ENCODE assay signal across 8 mouse cellular contexts in the genomic region with DNA sequence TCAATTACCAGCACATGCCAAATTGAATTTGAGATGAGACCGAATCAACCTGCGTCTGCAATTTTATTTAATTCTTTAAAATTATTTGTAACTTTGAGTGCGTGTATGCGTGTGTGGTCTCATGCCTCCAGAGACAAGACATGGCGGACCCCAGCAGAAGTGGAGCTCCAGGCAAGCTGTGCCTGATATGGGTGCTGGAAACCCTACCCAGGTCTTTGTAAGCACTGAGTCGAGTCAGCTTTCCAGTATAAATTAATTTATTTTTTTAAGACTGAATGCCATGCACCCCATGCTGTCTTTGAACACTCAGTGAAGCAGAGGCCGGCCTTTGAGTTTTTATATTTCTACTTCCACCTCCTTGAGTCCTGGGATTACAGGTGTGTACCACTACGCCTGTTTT. TPM values are rescaled to one million over a fixed set of nuclear protein-coding genes. Genes with fewer than 3 reads are reported as not detected.
A peak's percentile ranks its signal among the peaks of the same experiment; 100 is the strongest.
DNase-seq lines count a peak whose midpoint lies in the region; ATAC-seq and TF ChIP-seq lines count a peak whose summit lies in the region.

No protein-coding gene starts in this region.

- 46% methylated on average over 8 of the region's 8 CpGs for WGBS in heart, embryonic 10.5 days
- WGBS in forebrain, embryonic 15.5 days = 51% methylated on average over 8 of the region's 8 CpGs
- 34% methylated on average over 8 of the region's 8 CpGs for WGBS in liver, postnatal 0 days (ENCODE audit: insufficient replicate concordance)

- no peak for DNase-seq in heart, embryonic 10.5 days (ENCODE audit: low spot score)
- no peak for DNase-seq in heart, postnatal 14 days
- no peak for DNase-seq in CH12.LX (ENCODE audit: extremely low read depth)
- no peak for DNase-seq in liver, postnatal 0 days
- no peak for DNase-seq in cerebellum, adult 11 months
- DNase-seq in embryo, embryonic 10.5 days (ENCODE audit: low spot score) = no peak
- no peak for DNase-seq in natural killer cell, adult 2 months (ENCODE audit: low spot score in 2 of 2)

- no peak for ATAC-seq in forebrain, embryonic 15.5 days (replicated peaks)
- no peak for ATAC-seq in liver, postnatal 0 days

- H3K79me2 ChIP-seq in CH12.LX (replicated peaks; ENCODE audit: control insufficient read depth, extremely low read depth, insufficient read depth, poor library complexity, severe bottlenecking) = peaks cover 7% of the 10 kb centered on the region

- dilution Hi-C loops in CH12.LX (cut with MboI; ENCODE audit: extremely low pct_ligation_motif_present, extremely low pct_unique_long_range_greater_than_20kb, low sequenced_read_pairs) = no loop called here

- H3K9ac ChIP-seq in CH12.LX (ENCODE audit: insufficient read depth, low read depth) = peak overlapping the region; percentile 88
- peak overlapping the region; percentile 67 for H3K9ac ChIP-seq in forebrain, embryonic 15.5 days (replicated peaks)
- peak overlapping the region; percentile 86 for H3K9ac ChIP-seq in liver, postnatal 0 days (replicated peaks)

- H3K4me2 ChIP-seq in CH12.LX (ENCODE audit: insufficient read depth, low read depth, poor library complexity, severe bottlenecking) = peak overlapping the region; percentile 98
- peak overlapping the region; percentile 89 for H3K4me2 ChIP-seq in forebrain, embryonic 15.5 days (replicated peaks)
- H3K4me2 ChIP-seq in liver, postnatal 0 days (ENCODE audit: low read depth, low read length) = peak overlapping the region; percentile 89

- H3K27ac ChIP-seq in heart, embryonic 10.5 days = peak overlapping the region; percentile 83; the same call in 1 of the 2 replicates
- no peak overlapping the region for H3K27ac ChIP-seq in CH12.LX (ENCODE audit: insufficient read depth, low read depth)
- H3K27ac ChIP-seq in forebrain, embryonic 15.5 days (replicated peaks) = no peak overlapping the region
- H3K27ac ChIP-seq in liver, postnatal 0 days (ENCODE audit: low read depth) = peak overlapping the region; percentile 83

- TF ChIP-seq POLR2A in CH12.LX (IDR thresholded peaks at IDR 0.05; ENCODE audit: low read depth, low read length) = no peak

- no peak for TF ChIP-seq RAD21 in CH12.LX (IDR thresholded peaks at IDR 0.05; ENCODE audit: low read depth, low read length)

- peaks cover 13% of the 10 kb centered on the region for H3K4me1 ChIP-seq in heart, embryonic 10.5 days
- H3K4me1 ChIP-seq in CH12.LX (ENCODE audit: control insufficient read depth in 1 of 2, insufficient read depth in 2 of 2) = peaks cover 0 to 13% of the 10 kb centered on the region in 2 experiments; a peak in 2 of 4 replicates
- peaks cover 7% of the 10 kb centered on the region for H3K4me1 ChIP-seq in forebrain, embryonic 15.5 days
- peaks cover 23% of the 10 kb centered on the region for H3K4me1 ChIP-seq in liver, postnatal 0 days (ENCODE audit: insufficient read depth)

- H3K27me3 ChIP-seq in heart, embryonic 10.5 days (ENCODE audit: insufficient read depth, poor library complexity, severe bottlenecking) = no peaks in the 10 kb centered on the region
- H3K27me3 ChIP-seq in CH12.LX (replicated peaks) = peaks cover 27% of the 10 kb centered on the region
- H3K27me3 ChIP-seq in forebrain, embryonic 15.5 days = no peaks in the 10 kb centered on the region
- H3K27me3 ChIP-seq in liver, postnatal 0 days (ENCODE audit: insufficient read depth, low read length) = no peaks in the 10 kb centered on the region

- no peaks in the 10 kb centered on the region for H3K36me3 ChIP-seq in heart, embryonic 10.5 days
- H3K36me3 ChIP-seq in CH12.LX (replicated peaks in 1 of 2; ENCODE audit: control insufficient read depth in 1 of 2, insufficient read depth in 1 of 2, low read length in 1 of 2) = peaks cover 3 to 19% of the 10 kb centered on the region in 2 experiments
- H3K36me3 ChIP-seq in forebrain, embryonic 15.5 days = no peaks in the 10 kb centered on the region
- no peaks in the 10 kb centered on the region for H3K36me3 ChIP-seq in liver, postnatal 0 days (replicated peaks; ENCODE audit: insufficient read depth, low read length)

- H3K4me3 ChIP-seq in heart, embryonic 10.5 days = peak overlapping the region; percentile 91
- H3K4me3 ChIP-seq in CH12.LX (replicated peaks in 1 of 3; ENCODE audit: low read depth in 2 of 3, low read length in 2 of 3, poor library complexity in 1 of 3) = peak overlapping the region; percentile 78 to 81 (median 78)
- H3K4me3 ChIP-seq in forebrain, embryonic 15.5 days = peak overlapping the region; percentile 89
- peak overlapping the region; percentile 79 for H3K4me3 ChIP-seq in liver, postnatal 0 days (ENCODE audit: low read depth, low read length)

- no peak for TF ChIP-seq CTCF in CH12.LX (conservative IDR thresholded peaks at IDR 0.05 in 1 of 2, IDR thresholded peaks at IDR 0.05 in 1 of 2; ENCODE audit: low read depth in 2 of 2, low read length in 2 of 2)
- no peak for TF ChIP-seq CTCF in liver, postnatal 0 days (IDR thresholded peaks at IDR 0.05; ENCODE audit: low read depth)

- TF ChIP-seq EP300 in CH12.LX (IDR thresholded peaks at IDR 0.05; ENCODE audit: low read length) = no peak
- TF ChIP-seq EP300 in liver, postnatal 0 days (IDR thresholded peaks at IDR 0.05; ENCODE audit: low read depth) = no peak

- H3K9me3 ChIP-seq in heart, embryonic 10.5 days = no peaks in the 10 kb centered on the region
- peaks cover 2% of the 10 kb centered on the region for H3K9me3 ChIP-seq in CH12.LX (replicated peaks; ENCODE audit: low read length)
- no peaks in the 10 kb centered on the region for H3K9me3 ChIP-seq in forebrain, embryonic 15.5 days
- no peaks in the 10 kb centered on the region for H3K9me3 ChIP-seq in liver, postnatal 0 days (ENCODE audit: low read length)

- in situ Hi-C loops in CH12.LX (cut with MboI; ENCODE audit: low pct_ligation_motif_present, low pct_unique_long_range_greater_than_20kb, low sequenced_read_pairs) = no loop called here

- intact Hi-C loops in heart, postnatal 14 days (cut with DNase I) = no loop called here

TF ChIP-seq in CH12.LX, 34 proteins besides CTCF, POLR2A, EP300 and RAD21:
- TF ChIP-seq GABPA (IDR thresholded peaks at IDR 0.05; ENCODE audit: insufficient replicate concordance, low read depth, low read length) = no peak
- no peak for TF ChIP-seq ZC3H11A (IDR thresholded peaks at IDR 0.05; ENCODE audit: low read depth, low read length)
- no peak for TF ChIP-seq ZMIZ1 (IDR thresholded peaks at IDR 0.05; ENCODE audit: low read depth, low read length)
- TF ChIP-seq MAZ (IDR thresholded peaks at IDR 0.05; ENCODE audit: low read depth, low read length) = no peak
- no peak for TF ChIP-seq BHLHE40 (IDR thresholded peaks at IDR 0.05; ENCODE audit: low read depth, low read length)
- TF ChIP-seq MEF2A (IDR thresholded peaks at IDR 0.05; ENCODE audit: borderline replicate concordance, low read depth, low read length) = no peak
- no peak for TF ChIP-seq SMC3 (IDR thresholded peaks at IDR 0.05; ENCODE audit: low read depth, low read length)

RNA-seq across cellular contexts. Expression of a gene that starts 0.8 kb away (rescaled TPM):
- 18.7 and 19.8 TPM in 2 replicates for polyA plus RNA-seq in heart, embryonic 10.5 days (2016; fragmentation: Nextera tagmentation; extraction: Ambion mirVana)
- 10 to 100 TPM; 12.5 to 16.0 TPM for total RNA-seq in heart, postnatal 14 days (2021)
- total RNA-seq in CH12.LX (2012; rRNA removed) = 12.1 and 15.7 TPM in 2 replicates
- total RNA-seq in CH12.LX (2014; rRNA removed) = 11.1 TPM in 2 replicates
- 11.7 and 14.8 TPM in 2 replicates for polyA plus RNA-seq in CH12.LX (2012; ENCODE audit: insufficient read length, low read depth)
- 20.8 and 23.7 TPM in 2 replicates for polyA plus RNA-seq in forebrain, embryonic 15.5 days (2015; fragmentation: Nextera tagmentation; extraction: Ambion mirVana)
- 9.6 and 10.9 TPM in 2 replicates for polyA plus RNA-seq in liver, postnatal 0 days (2015; fragmentation: Nextera tagmentation; extraction: Ambion mirVana)

Comparison
In these comparisons a context has a peak if more than half of its experiments do, and no peak if none do; other contexts are left out.
1. H3K27ac ChIP-seq: peak in heart, embryonic 10.5 days (single experiment) and liver, postnatal 0 days (single experiment); none in CH12.LX (single experiment) and forebrain, embryonic 15.5 days (single experiment).
2. Peak in every context shown above with its lines, with median percentiles within 50 percentile points of each other: H3K4me3 ChIP-seq, H3K4me2 ChIP-seq and H3K9ac ChIP-seq.